Mouse (Mus musculus): ENCODE data around the gene Vmn2r98. TPM values are rescaled to one million over a fixed set of nuclear protein-coding genes. Genes with fewer than 3 reads are reported as not detected.
"Not testable (repeated sequence)": the region's sequence is repeated elsewhere in the genome, so short reads cannot be mapped to it uniquely, and the experiment has no call there.

The Vmn2r98 gene
- not detected in 2 replicates for polyA plus RNA-seq (2016; fragmentation: Nextera tagmentation; extraction: Ambion mirVana)

DNA sequence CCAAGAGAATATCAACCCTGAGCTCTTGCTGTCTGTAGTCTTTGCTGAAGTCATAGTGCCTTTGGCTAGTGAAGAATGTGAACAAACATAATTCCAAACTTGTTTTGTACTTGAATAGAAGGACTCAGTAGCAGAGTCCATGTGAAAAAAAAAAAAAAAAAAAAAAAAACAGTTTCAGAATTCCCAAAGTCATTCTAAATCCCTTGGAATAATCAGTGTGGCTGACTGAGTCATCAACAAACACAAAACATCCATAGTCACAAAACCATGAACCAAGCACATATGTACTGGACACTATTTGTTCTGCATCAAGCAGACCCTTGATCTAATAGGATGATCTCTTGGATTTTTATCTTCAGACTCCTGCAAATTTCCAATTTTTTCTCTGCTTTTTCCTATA is at the start of gene Vmn2r98:
Gene Vmn2r98, plus strand, starts transcription at position 301 of the 400 bp plus-strand sequence.
- not testable (repeated sequence) for H3K4me1 ChIP-seq; DNase-seq (ENCODE audit: low spot score)

GRCm38 (mm10) chr17:19031441-19031840 is 21.8 kb upstream of the Vmn2r98 start:
- not testable (repeated sequence) for H3K27me3 ChIP-seq (ENCODE audit: low read depth, poor library complexity, severe bottlenecking); DNase-seq (ENCODE audit: low spot score); H3K4me3 ChIP-seq; H3K36me3 ChIP-seq; H3K4me1 ChIP-seq; H3K27ac ChIP-seq (replicated peaks)
- WGBS: 83% methylated on average over 1 of the region's 1 CpGs
- H3K9me3 ChIP-seq (replicated peaks): peaks cover 68% of the 10 kb centered on the region

More for the DNA sequence above, at the start of gene Vmn2r98:
- not testable (repeated sequence) for H3K4me3 ChIP-seq; H3K27ac ChIP-seq (replicated peaks); H3K27me3 ChIP-seq (ENCODE audit: low read depth, poor library complexity, severe bottlenecking); H3K9me3 ChIP-seq (replicated peaks); H3K36me3 ChIP-seq

DNA sequence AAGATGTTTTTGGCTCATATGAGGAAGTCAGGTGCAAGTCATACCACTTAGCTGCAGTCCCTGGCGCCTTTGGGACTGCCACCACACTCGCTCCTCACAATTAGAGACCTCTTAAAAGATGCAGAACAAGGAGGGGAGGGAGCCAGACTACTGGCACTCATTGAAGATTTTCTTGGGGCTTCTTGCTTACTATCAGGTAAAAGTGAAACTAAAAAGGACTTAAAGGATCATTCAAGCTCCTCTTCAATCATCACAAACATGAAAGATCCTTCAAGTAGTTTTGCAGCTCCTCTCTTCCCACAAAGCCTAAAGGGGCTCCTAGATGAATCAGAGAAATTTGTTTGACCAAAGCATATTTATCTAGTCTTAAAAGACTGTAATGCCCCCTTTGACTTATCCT is 21.3 kb upstream of the Vmn2r98 start:
- Histone ChIP-seq H3K36me3 (no peaks in the 10 kb centered on the region), H3K27me3 (ENCODE audit: low read depth, poor library complexity, severe bottlenecking) (no peaks in the 10 kb centered on the region), H3K4me1 (no peaks in the 10 kb centered on the region), H3K27ac (replicated peaks) (no peak overlapping the region), H3K4me3 (no peak overlapping the region), H3K9me3 (replicated peaks) (peaks cover 68% of the 10 kb centered on the region)
- no peak for DNase-seq (ENCODE audit: low spot score)
- WGBS: 65% methylated on average over 2 of the region's 2 CpGs

- no peak overlapping the region for H3K27ac ChIP-seq (replicated peaks)
- WGBS: 69% methylated on average over 3 of the region's 3 CpGs
- H3K4me1 ChIP-seq: no peaks in the 10 kb centered on the region
- no peak overlapping the region for H3K4me3 ChIP-seq
- DNase-seq (ENCODE audit: low spot score): no peak
- H3K9me3 ChIP-seq (replicated peaks): peaks cover 71% of the 10 kb centered on the region
- no peaks in the 10 kb centered on the region for H3K27me3 ChIP-seq (ENCODE audit: low read depth, poor library complexity, severe bottlenecking)
- no peaks in the 10 kb centered on the region for H3K36me3 ChIP-seq
These were observed 20.5 kb upstream of the Vmn2r98 start for GRCm38 (mm10) chr17:19032721-19033120.

Other genes with a start within 250 kb of the Vmn2r98 start
- 0.04 TPM in 1 of 2 replicates, not detected in the other for gene Vmn2r97, start 139.2 kb upstream of the Vmn2r98 start, polyA plus RNA-seq (2016; fragmentation: Nextera tagmentation; extraction: Ambion mirVana)

Data from midbrain, embryonic 10.5 days (tissue).